Mouse (Mus musculus): ENCODE measurements around the gene Rorc. TPM values are rescaled to one million over a fixed set of nuclear protein-coding genes. Genes with fewer than 3 reads are reported as not detected.

The Rorc gene
- polyA plus RNA-seq, 1 experiment = 21.8 TPM

DNA sequence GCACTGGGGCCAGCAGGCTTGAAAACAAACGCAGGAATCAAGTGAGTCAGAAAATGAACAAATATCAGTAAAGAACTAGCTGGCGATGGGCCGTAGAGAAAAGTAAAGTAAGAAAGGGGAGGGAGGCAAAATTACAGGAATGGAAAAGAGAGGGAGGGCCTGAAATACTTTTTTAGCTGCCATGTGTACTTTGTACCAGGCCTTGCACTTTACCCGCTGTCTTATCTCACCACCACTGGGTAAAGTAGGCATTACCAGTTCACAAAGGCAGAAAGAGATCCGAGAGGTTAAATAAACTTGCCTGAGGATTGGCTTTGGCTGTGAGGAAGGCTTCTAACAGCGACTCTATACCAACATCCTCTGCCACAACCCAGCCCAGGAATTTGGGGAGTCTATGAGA, 5.1 kb upstream of the Rorc start:
- TF ChIP-seq CTCF (conservative IDR thresholded peaks at IDR 0.05; ENCODE audit: insufficient read depth, insufficient read length, low read depth, low read length) = no peak
- TF ChIP-seq POLR2A (IDR thresholded peaks at IDR 0.05; ENCODE audit: low read depth, low read length) = no peak
- H3K4me1 ChIP-seq (ENCODE audit: control insufficient read depth, insufficient read depth, low read length) = peaks cover 4% of the 10 kb centered on the region; the same call in 1 of the 2 replicates
- no peaks in the 10 kb centered on the region for H3K36me3 ChIP-seq (ENCODE audit: control insufficient read depth, insufficient read depth, low read length)
- DNase-seq = peak; percentile 59
- H3K27me3 ChIP-seq (replicated peaks; ENCODE audit: control insufficient read depth, insufficient read depth, low read length) = no peaks in the 10 kb centered on the region
- H3K4me3 ChIP-seq (ENCODE audit: insufficient read depth, low read depth, low read length) = no peak overlapping the region
- no peak overlapping the region for H3K27ac ChIP-seq (ENCODE audit: insufficient read depth, low read depth, low read length)
- WGBS = 60% methylated on average over 6 of the region's 6 CpGs

DNA sequence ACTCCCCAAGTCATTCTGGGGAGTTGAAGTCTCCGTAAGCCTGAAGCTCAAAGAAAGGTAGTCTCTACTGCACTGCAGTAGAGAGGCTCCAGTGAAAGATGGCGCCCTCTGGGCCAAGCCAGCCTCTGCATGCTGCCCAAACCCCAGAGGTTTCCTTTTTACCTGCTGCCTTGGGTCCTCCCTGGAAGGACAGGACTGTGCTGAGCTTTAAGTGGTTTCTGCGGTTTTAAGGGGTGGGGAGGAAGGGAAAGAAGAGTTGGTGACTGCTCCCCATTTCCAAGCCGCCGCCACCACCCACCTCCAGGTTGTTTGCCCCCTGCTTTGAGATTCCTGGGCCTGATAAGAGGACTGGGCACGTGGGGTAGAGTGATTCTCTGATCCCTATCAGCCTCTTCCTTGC, 4.0 kb upstream of the Rorc start:
- DNase-seq = no peak
- H3K27me3 ChIP-seq (replicated peaks; ENCODE audit: control insufficient read depth, insufficient read depth, low read length) = no peaks in the 10 kb centered on the region
- H3K36me3 ChIP-seq (ENCODE audit: control insufficient read depth, insufficient read depth, low read length) = no peaks in the 10 kb centered on the region
- 71% methylated on average over 6 of the region's 6 CpGs for WGBS
- H3K4me1 ChIP-seq (ENCODE audit: control insufficient read depth, insufficient read depth, low read length) = peaks cover 4% of the 10 kb centered on the region; the same call in 1 of the 2 replicates
- TF ChIP-seq CTCF (conservative IDR thresholded peaks at IDR 0.05; ENCODE audit: insufficient read depth, insufficient read length, low read depth, low read length) (no peak), POLR2A (IDR thresholded peaks at IDR 0.05; ENCODE audit: low read depth, low read length) (no peak)
- no peak overlapping the region for H3K4me3 ChIP-seq (ENCODE audit: insufficient read depth, low read depth, low read length)
- H3K27ac ChIP-seq (ENCODE audit: insufficient read depth, low read depth, low read length) = no peak overlapping the region

DNA sequence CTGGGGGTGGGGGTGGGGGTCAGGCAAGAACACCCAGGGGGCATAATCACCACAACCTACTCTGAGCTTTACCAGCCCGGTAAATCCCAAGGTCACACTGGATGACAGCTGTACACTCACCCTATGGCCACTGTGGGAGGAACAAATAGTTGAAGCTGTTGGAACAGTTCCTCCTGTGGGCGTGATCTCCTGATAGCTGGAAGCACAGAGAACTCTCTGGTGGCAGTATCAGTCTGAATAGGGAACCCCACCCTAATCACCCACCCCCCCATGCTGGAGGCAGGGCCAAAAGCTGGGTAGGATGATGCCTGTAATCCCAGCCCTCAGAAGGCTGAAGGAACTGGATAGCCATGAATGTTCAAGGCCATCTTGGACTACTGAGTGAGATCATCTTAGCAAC, 2.9 kb upstream of the Rorc start:
- TF ChIP-seq POLR2A (IDR thresholded peaks at IDR 0.05; ENCODE audit: low read depth, low read length) (no peak), CTCF (conservative IDR thresholded peaks at IDR 0.05; ENCODE audit: insufficient read depth, insufficient read length, low read depth, low read length) (no peak)
- no peak for DNase-seq
- no peak overlapping the region for H3K4me3 ChIP-seq (ENCODE audit: insufficient read depth, low read depth, low read length)
- H3K27ac ChIP-seq (ENCODE audit: insufficient read depth, low read depth, low read length) = no peak overlapping the region
- 55% methylated on average over 2 of the region's 2 CpGs for WGBS
- H3K27me3 ChIP-seq (replicated peaks; ENCODE audit: control insufficient read depth, insufficient read depth, low read length) = no peaks in the 10 kb centered on the region
- no peaks in the 10 kb centered on the region for H3K36me3 ChIP-seq (ENCODE audit: control insufficient read depth, insufficient read depth, low read length)
- peaks cover 11% of the 10 kb centered on the region for H3K4me1 ChIP-seq (ENCODE audit: control insufficient read depth, insufficient read depth, low read length)

DNA sequence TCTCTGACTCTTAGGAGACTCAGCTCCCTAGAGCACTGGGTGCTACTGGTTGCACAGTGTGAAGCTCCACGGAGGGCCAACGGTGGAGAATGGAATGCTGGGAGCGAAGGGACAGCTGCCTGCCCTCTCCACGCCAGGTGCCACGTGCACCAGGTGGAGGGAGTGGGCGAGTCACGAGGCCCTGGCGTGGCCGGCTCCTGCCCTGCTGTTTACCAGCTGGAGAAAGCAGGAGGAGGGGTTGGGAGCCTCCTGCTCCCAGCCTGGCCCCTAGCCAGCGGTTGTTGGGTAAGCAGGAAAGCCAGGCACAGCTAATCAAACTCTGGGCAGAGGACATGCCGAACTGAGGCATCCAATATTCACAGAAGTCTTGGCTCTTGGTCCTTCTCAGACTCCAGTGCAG, 957 bp upstream of the Rorc start:
- Histone ChIP-seq H3K4me3 (ENCODE audit: insufficient read depth, low read depth, low read length) (no peak overlapping the region), H3K36me3 (ENCODE audit: control insufficient read depth, insufficient read depth, low read length) (no peaks in the 10 kb centered on the region), H3K27ac (ENCODE audit: insufficient read depth, low read depth, low read length) (peak overlapping the region; percentile 68), H3K4me1 (ENCODE audit: control insufficient read depth, insufficient read depth, low read length) (peaks cover 13% of the 10 kb centered on the region), H3K27me3 (replicated peaks; ENCODE audit: control insufficient read depth, insufficient read depth, low read length) (no peaks in the 10 kb centered on the region)
- peak; percentile 98 for DNase-seq
- WGBS = 3% methylated on average over 11 of the region's 11 CpGs
- TF ChIP-seq POLR2A (IDR thresholded peaks at IDR 0.05; ENCODE audit: low read depth, low read length) = no peak
- no peak for TF ChIP-seq CTCF (conservative IDR thresholded peaks at IDR 0.05; ENCODE audit: insufficient read depth, insufficient read length, low read depth, low read length)

DNA sequence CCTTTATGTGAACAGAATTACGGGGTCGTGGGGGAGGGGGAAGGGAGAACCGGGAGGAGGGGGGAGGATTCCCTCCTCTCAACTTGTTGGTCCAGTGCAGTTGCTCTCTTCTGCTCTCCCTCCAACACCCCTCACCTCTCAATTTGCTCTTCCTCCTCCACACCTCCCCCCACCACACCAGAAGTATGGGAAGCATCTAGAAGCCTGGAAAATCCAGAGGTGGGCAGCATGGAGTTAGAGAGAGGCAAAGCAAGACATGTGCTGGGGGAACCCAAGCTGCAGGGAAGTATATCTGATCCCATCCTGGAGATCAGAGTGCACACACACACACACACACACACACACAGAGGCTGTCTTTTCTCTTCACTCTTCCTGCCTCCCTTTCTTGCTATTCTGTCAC, 556 bp upstream of the Rorc start:
- no peaks in the 10 kb centered on the region for H3K27me3 ChIP-seq (replicated peaks; ENCODE audit: control insufficient read depth, insufficient read depth, low read length)
- TF ChIP-seq POLR2A (IDR thresholded peaks at IDR 0.05; ENCODE audit: low read depth, low read length) = no peak
- no peak for TF ChIP-seq CTCF (conservative IDR thresholded peaks at IDR 0.05; ENCODE audit: insufficient read depth, insufficient read length, low read depth, low read length)
- peaks cover 13% of the 10 kb centered on the region for H3K4me1 ChIP-seq (ENCODE audit: control insufficient read depth, insufficient read depth, low read length)
- DNase-seq = no peak
- H3K27ac ChIP-seq (ENCODE audit: insufficient read depth, low read depth, low read length) = peak overlapping the region; percentile 89
- no peaks in the 10 kb centered on the region for H3K36me3 ChIP-seq (ENCODE audit: control insufficient read depth, insufficient read depth, low read length)
- H3K4me3 ChIP-seq (ENCODE audit: insufficient read depth, low read depth, low read length) = no peak overlapping the region
- WGBS = 0% methylated on average over 3 of the region's 3 CpGs

DNA sequence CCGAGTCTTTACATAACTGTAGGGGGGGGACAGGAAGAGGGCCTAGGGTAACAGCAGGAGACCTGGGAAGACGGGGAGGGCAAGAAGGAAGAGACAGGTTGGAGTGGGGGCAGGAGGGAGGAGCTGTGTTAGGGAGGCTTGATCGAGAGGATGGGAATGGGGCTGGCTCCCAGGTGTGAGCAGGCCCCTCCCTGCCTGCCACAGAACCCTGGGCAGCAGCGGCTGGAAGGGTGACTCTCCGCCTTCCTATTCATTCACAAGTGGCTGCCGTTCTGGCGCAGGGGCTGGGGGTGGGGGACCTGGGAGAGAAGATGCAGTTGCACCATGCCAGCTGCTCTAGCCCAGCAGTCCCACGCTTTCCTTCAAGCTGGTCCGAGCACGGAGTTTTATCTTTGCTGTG, 496 bp downstream of the Rorc start:
- peak; percentile 57 for DNase-seq
- Histone ChIP-seq H3K36me3 (ENCODE audit: control insufficient read depth, insufficient read depth, low read length) (no peaks in the 10 kb centered on the region), H3K27me3 (replicated peaks; ENCODE audit: control insufficient read depth, insufficient read depth, low read length) (no peaks in the 10 kb centered on the region), H3K27ac (ENCODE audit: insufficient read depth, low read depth, low read length) (peak overlapping the region; percentile 89), H3K4me1 (ENCODE audit: control insufficient read depth, insufficient read depth, low read length) (peaks cover 13% of the 10 kb centered on the region), H3K4me3 (ENCODE audit: insufficient read depth, low read depth, low read length) (peak overlapping the region; percentile 65)
- WGBS = 3% methylated on average over 10 of the region's 10 CpGs
- TF ChIP-seq POLR2A (IDR thresholded peaks at IDR 0.05; ENCODE audit: low read depth, low read length) (no peak), CTCF (conservative IDR thresholded peaks at IDR 0.05; ENCODE audit: insufficient read depth, insufficient read length, low read depth, low read length) (no peak)

DNA sequence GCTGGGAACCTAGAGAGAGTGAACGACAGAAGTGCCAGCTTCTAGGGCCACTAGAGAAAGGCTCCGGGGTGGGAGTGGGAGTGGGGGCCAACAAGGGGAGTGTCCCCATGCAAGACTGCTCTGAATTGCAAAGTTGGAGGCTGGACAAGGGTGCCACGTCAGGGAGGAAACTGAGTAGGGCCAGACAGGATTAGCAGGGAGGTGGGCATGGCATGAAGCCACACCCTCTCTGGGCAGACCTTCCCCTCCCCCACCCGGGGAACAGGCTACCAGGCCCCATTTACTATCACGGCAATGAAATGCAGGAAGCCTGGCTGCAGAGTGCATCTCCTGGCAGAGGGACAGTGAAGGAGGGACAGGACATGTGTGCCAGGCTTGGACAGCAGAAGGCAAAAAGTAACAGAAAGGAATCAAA, 1.0 kb downstream of the Rorc start:
- H3K4me1 ChIP-seq (ENCODE audit: control insufficient read depth, insufficient read depth, low read length) = peaks cover 13% of the 10 kb centered on the region
- peak overlapping the region; percentile 65 for H3K4me3 ChIP-seq (ENCODE audit: insufficient read depth, low read depth, low read length)
- peak; percentile 82 for DNase-seq
- no peaks in the 10 kb centered on the region for H3K36me3 ChIP-seq (ENCODE audit: control insufficient read depth, insufficient read depth, low read length)
- no peak overlapping the region for H3K27ac ChIP-seq (ENCODE audit: insufficient read depth, low read depth, low read length)
- 1% methylated on average over 5 of the region's 5 CpGs for WGBS
- H3K27me3 ChIP-seq (replicated peaks; ENCODE audit: control insufficient read depth, insufficient read depth, low read length) = no peaks in the 10 kb centered on the region
- TF ChIP-seq CTCF (conservative IDR thresholded peaks at IDR 0.05; ENCODE audit: insufficient read depth, insufficient read length, low read depth, low read length) (no peak), POLR2A (IDR thresholded peaks at IDR 0.05; ENCODE audit: low read depth, low read length) (no peak)

DNA sequence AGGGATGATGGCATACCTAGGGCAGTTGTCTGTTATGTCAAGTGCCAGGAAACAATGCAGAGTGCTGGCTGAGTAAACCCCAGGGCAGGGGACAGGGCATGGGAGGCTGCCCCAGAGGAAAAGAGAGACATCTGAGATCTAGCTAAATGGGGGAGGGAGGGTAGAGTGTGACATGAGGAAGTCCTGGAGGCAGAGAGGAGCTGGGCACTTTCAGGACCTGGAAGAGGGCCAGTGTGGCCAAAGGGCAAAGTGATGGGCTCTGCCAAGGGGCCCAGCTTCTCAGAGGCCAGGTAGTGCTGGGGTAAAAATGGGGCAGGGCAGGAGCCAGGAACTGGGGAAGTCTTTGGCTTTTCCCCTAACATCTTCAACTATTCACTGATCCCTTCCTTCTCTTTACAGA, 2.0 kb downstream of the Rorc start:
- peak; percentile 90 for DNase-seq
- no peaks in the 10 kb centered on the region for H3K36me3 ChIP-seq (ENCODE audit: control insufficient read depth, insufficient read depth, low read length)
- no peak overlapping the region for H3K4me3 ChIP-seq (ENCODE audit: insufficient read depth, low read depth, low read length)
- TF ChIP-seq CTCF (conservative IDR thresholded peaks at IDR 0.05; ENCODE audit: insufficient read depth, insufficient read length, low read depth, low read length) = no peak
- TF ChIP-seq POLR2A (IDR thresholded peaks at IDR 0.05; ENCODE audit: low read depth, low read length) = no peak
- H3K27ac ChIP-seq (ENCODE audit: insufficient read depth, low read depth, low read length) = no peak overlapping the region
- peaks cover 13% of the 10 kb centered on the region for H3K4me1 ChIP-seq (ENCODE audit: control insufficient read depth, insufficient read depth, low read length)
- no peaks in the 10 kb centered on the region for H3K27me3 ChIP-seq (replicated peaks; ENCODE audit: control insufficient read depth, insufficient read depth, low read length)
